Mouse (Mus musculus) kidney, adult 2 months (tissue): ENCODE data around the gene Frmpd2.

Experiments
- CTCF ChIP-seq: fragments of 200-500 bp; conservative IDR thresholded peaks from 2 replicates; pipeline ENCODE4 v1.5.1; 2011; ENCODE audit warnings: low read depth, mild to moderate bottlenecking, control low read depth, low read length, moderate library complexity, mixed read lengths; ENCODE audit not compliant: insufficient read depth, insufficient read length
- POLR2A ChIP-seq: fragments of 200-500 bp; IDR thresholded peaks from one replicate; pipeline ENCODE4 v1.6.1; 2011; ENCODE audit warnings: low read depth, low read length, control low read depth

- no peak for TF ChIP-seq POLR2A
- no peak for TF ChIP-seq CTCF
These were observed 27.7 kb upstream of the Frmpd2 start for GRCm38 (mm10) chr14:33443780-33444179.
